Mouse (Mus musculus) CH12.LX (cell line): ENCODE data around the gene Acvrl1. TPM values are rescaled to one million over a fixed set of nuclear protein-coding genes. Genes with fewer than 3 reads are reported as not detected.

Experiments
- DNase-seq: peaks from one replicate; pipeline ENCODE4 v3.0.0-alpha.2; 2013; ENCODE audit errors: extremely low read depth
- H3K27ac ChIP-seq: 2 replicates; pipeline ENCODE4 v1.5.1; 2012; ENCODE audit warnings: low read depth, mild to moderate bottlenecking, control low read depth, moderate library complexity; ENCODE audit not compliant: insufficient read depth
- H3K27me3 ChIP-seq: replicated peaks from 2 replicates; pipeline ENCODE3; 2012; ENCODE audit warnings: inconsistent platforms
- H3K36me3 ChIP-seq, 2 experiments: replicated peaks in 1 of 2; 2 replicates each; pipeline versions ENCODE3 to v1.6.1; 2012; ENCODE audit warnings: inconsistent platforms in 1 of 2, low read length in 1 of 2, mild to moderate bottlenecking in 1 of 2, mixed read lengths in 1 of 2, moderate library complexity in 1 of 2; ENCODE audit not compliant: control insufficient read depth in 1 of 2, insufficient read depth in 1 of 2
- H3K4me1 ChIP-seq, 2 experiments: 2 replicates each; pipeline ENCODE4 v1.6.1; 2012; ENCODE audit warnings: inconsistent platforms in 1 of 2, moderate library complexity in 1 of 2; ENCODE audit not compliant: insufficient read depth in 2 of 2, control insufficient read depth in 1 of 2
- H3K4me2 ChIP-seq: 2 replicates; pipeline ENCODE4 v1.6.1; 2012; ENCODE audit warnings: low read depth, mild to moderate bottlenecking, control low read depth; ENCODE audit not compliant: poor library complexity, insufficient read depth, severe bottlenecking
- H3K4me3 ChIP-seq, 3 experiments: fragments of 150-350 bp in 1 of 3; sonication (generic) in 1 of 3; replicated peaks in 1 of 3; 2 replicates each; pipeline versions ENCODE3 to v1.5.1; 2011 to 2012; ENCODE audit warnings: low read depth in 2 of 3, low read length in 2 of 3, mild to moderate bottlenecking in 2 of 3, moderate library complexity in 2 of 3, control low read depth in 1 of 3, improper control_type of control experiment in 1 of 3, inconsistent platforms in 1 of 3, mixed read lengths in 1 of 3; ENCODE audit not compliant: poor library complexity in 1 of 3
- H3K79me2 ChIP-seq: replicated peaks from 2 replicates; pipeline ENCODE4 v1.6.1; 2012; ENCODE audit warnings: mild to moderate bottlenecking, moderate library complexity; ENCODE audit not compliant: control insufficient read depth, poor library complexity, insufficient read depth, severe bottlenecking; ENCODE audit errors: extremely low read depth
- H3K9ac ChIP-seq: 2 replicates; pipeline ENCODE4 v1.6.1; 2012; ENCODE audit warnings: low read depth, mild to moderate bottlenecking, control low read depth, moderate library complexity; ENCODE audit not compliant: insufficient read depth
- H3K9me3 ChIP-seq: replicated peaks from 2 replicates; pipeline ENCODE3; 2012; ENCODE audit warnings: low read length, inconsistent platforms, mixed read lengths
- CHD1 ChIP-seq: IDR thresholded peaks from 2 replicates; pipeline ENCODE4 v1.6.1; 2012; ENCODE audit warnings: low read depth, low read length, improper control_type of control experiment, inconsistent platforms
- E2F4 ChIP-seq: IDR thresholded peaks from 2 replicates; pipeline ENCODE4 v1.6.1; 2011; ENCODE audit warnings: low read depth, low read length, improper control_type of control experiment; ENCODE audit not compliant: insufficient replicate concordance
- ELF1 ChIP-seq: IDR thresholded peaks from 2 replicates; pipeline ENCODE4 v1.6.1; 2014; ENCODE audit warnings: low read depth, mild to moderate bottlenecking, inconsistent platforms, low read length, improper control_type of control experiment
- GABPA ChIP-seq: IDR thresholded peaks from 2 replicates; pipeline ENCODE4 v1.6.1; 2012; ENCODE audit warnings: low read depth, low read length, improper control_type of control experiment, inconsistent platforms; ENCODE audit not compliant: insufficient replicate concordance
- HCFC1 ChIP-seq: IDR thresholded peaks from 2 replicates; pipeline ENCODE4 v1.6.1; 2012; ENCODE audit warnings: low read depth, mild to moderate bottlenecking, inconsistent platforms, low read length, improper control_type of control experiment
- JUND ChIP-seq: conservative IDR thresholded peaks from 2 replicates; pipeline ENCODE4 v1.6.1; 2011; ENCODE audit warnings: low read depth, low read length, improper control_type of control experiment
- MEF2A ChIP-seq: IDR thresholded peaks from 2 replicates; pipeline ENCODE4 v1.6.1; 2014; ENCODE audit warnings: low read depth, mild to moderate bottlenecking, inconsistent platforms, low read length, improper control_type of control experiment, borderline replicate concordance
- NRF1 ChIP-seq: IDR thresholded peaks from 2 replicates; pipeline ENCODE4 v1.6.1; 2014; ENCODE audit warnings: low read depth, mild to moderate bottlenecking, inconsistent platforms, low read length, improper control_type of control experiment, moderate library complexity
- PAX5 ChIP-seq: IDR thresholded peaks from 2 replicates; pipeline ENCODE4 v1.6.1; 2012; ENCODE audit warnings: low read length, inconsistent platforms, mixed read lengths
- POLR2A ChIP-seq: IDR thresholded peaks from 2 replicates; pipeline ENCODE4 v1.6.1; 2011; ENCODE audit warnings: low read depth, mild to moderate bottlenecking, improper control_type of control experiment, low read length
- POLR2AphosphoS2 ChIP-seq: IDR thresholded peaks from 2 replicates; pipeline ENCODE4 v1.6.1; 2011; ENCODE audit warnings: low read depth, low read length, improper control_type of control experiment
- RCOR1 ChIP-seq: conservative IDR thresholded peaks from 2 replicates; pipeline ENCODE4 v1.6.1; 2012; ENCODE audit warnings: low read depth, mild to moderate bottlenecking, inconsistent platforms, low read length, improper control_type of control experiment
- SIN3A ChIP-seq: IDR thresholded peaks from 2 replicates; pipeline ENCODE4 v1.6.1; 2012; ENCODE audit warnings: low read length, improper control_type of control experiment, inconsistent platforms
- TBP ChIP-seq: conservative IDR thresholded peaks from 2 replicates; pipeline ENCODE4 v1.6.1; 2011; ENCODE audit warnings: low read depth, low read length, improper control_type of control experiment
- TCF12 ChIP-seq: IDR thresholded peaks from 2 replicates; pipeline ENCODE4 v1.6.1; 2014; ENCODE audit warnings: low read depth, mild to moderate bottlenecking, inconsistent platforms, low read length, improper control_type of control experiment
- ZKSCAN1 ChIP-seq: IDR thresholded peaks from 2 replicates; pipeline ENCODE4 v1.6.1; 2012; ENCODE audit warnings: low read depth, inconsistent platforms, low read length, improper control_type of control experiment, borderline replicate concordance
- dilution Hi-C: fragments of 300-500 bp; cut with MboI; formaldehyde crosslinking; loops from 2 replicates; pipeline ENCODE4 v1.14.3; 2020; ENCODE audit warnings: low sequenced_read_pairs; ENCODE audit not compliant: extremely low pct_unique_long_range_greater_than_20kb, extremely low pct_ligation_motif_present
- in situ Hi-C: fragments of 300-500 bp; cut with MboI; formaldehyde crosslinking; loops from 3 replicates; pipeline ENCODE4 v1.14.3; 2019; ENCODE audit warnings: low sequenced_read_pairs, low pct_ligation_motif_present, low pct_unique_long_range_greater_than_20kb, mixed read lengths
- polyA plus RNA-seq: library from polyadenylated mRNA; unstranded; fragments of >175 nt; gene quantifications from 2 replicates; pipeline ENCODE4 v1.2.1, GENCODE M21; 2012; ENCODE audit warnings: low read depth; ENCODE audit not compliant: insufficient read length
- total RNA-seq, 2 experiments: library from RNA; depleted of rRNA; stranded (reverse); fragments of 300-350 nt in 1 of 2; fragments of >200 nt in 1 of 2; gene quantifications; 2 replicates each; pipeline ENCODE4 v1.2.3; 2012 to 2014

Gene Acvrl1
- total and polyA plus RNA-seq, 3 experiments, result 4.0 to 9.5 (median 5.2) TPM

GRCm38 (mm10) chr15:101121411-101122289 is 6.7 kb upstream of the Acvrl1 start:
- Histone ChIP-seq H3K79me2 (no peaks in the 10 kb centered on the region), H3K27ac (no peak overlapping the region), H3K4me2 (no peak overlapping the region), H3K4me3 (no peak overlapping the region), H3K9ac (no peak overlapping the region), H3K9me3 (peaks cover 12% of the 10 kb centered on the region), H3K36me3 (no peaks in the 10 kb centered on the region), H3K4me1 (peaks cover 2 to 16% of the 10 kb centered on the region in 2 experiments; a peak in 3 of 4 replicates), H3K27me3 (peaks cover 51% of the 10 kb centered on the region)
- in situ Hi-C loops (no loop called here), dilution Hi-C loops (no loop called here)
- no peak for DNase-seq
- TF ChIP-seq TBP (0 out of 2 replicates have a peak, but pooled peaks have one; percentile 19), CHD1 (no peak)
- TF ChIP-seq, all 38 proteins: peak for 1

- Histone ChIP-seq H3K4me3 (no peak overlapping the region), H3K4me2 (no peak overlapping the region), H3K36me3 (no peaks in the 10 kb centered on the region), H3K79me2 (no peaks in the 10 kb centered on the region), H3K4me1 (peaks cover 2 to 16% of the 10 kb centered on the region in 2 experiments; a peak in 3 of 4 replicates), H3K27me3 (peaks cover 55% of the 10 kb centered on the region), H3K9me3 (peaks cover 12% of the 10 kb centered on the region), H3K9ac (no peak overlapping the region), H3K27ac (no peak overlapping the region)
- in situ Hi-C loops, result no loop called here
- dilution Hi-C loops, result no loop called here
- DNase-seq, result peak; percentile 46
- no peak for TF ChIP-seq SIN3A
- TF ChIP-seq POLR2AphosphoS2, result no peak
- no peak for TF ChIP-seq NRF1
- TF ChIP-seq MEF2A, result no peak
- no peak for TF ChIP-seq JUND
- no peak for TF ChIP-seq POLR2A
- TF ChIP-seq GABPA, result no peak
- TF ChIP-seq E2F4, result no peak
- no peak for TF ChIP-seq ELF1
- no peak for TF ChIP-seq CHD1
Observed at GRCm38 (mm10) chr15:101122290-101122589, 6.1 kb upstream of the Acvrl1 start.

GRCm38 (mm10) chr15:101123202-101123601 is 5.1 kb upstream of the Acvrl1 start:
- H3K4me1 ChIP-seq, result peaks cover 2 to 16% of the 10 kb centered on the region in 2 experiments; a peak in 3 of 4 replicates
- H3K79me2 ChIP-seq, result no peaks in the 10 kb centered on the region
- dilution Hi-C loops, result no loop called here
- peaks cover 61% of the 10 kb centered on the region for H3K27me3 ChIP-seq
- H3K9me3 ChIP-seq, result peaks cover 12% of the 10 kb centered on the region
- H3K27ac ChIP-seq, result no peak overlapping the region
- DNase-seq, result no peak
- no peak overlapping the region for H3K4me2 ChIP-seq
- no peak overlapping the region for H3K9ac ChIP-seq
- TF ChIP-seq RCOR1, result no peak
- no peak for TF ChIP-seq ZKSCAN1
- TF ChIP-seq PAX5, result no peak
- TF ChIP-seq TBP, result no peak
- no peak for TF ChIP-seq SIN3A
- TF ChIP-seq HCFC1, result no peak
- TF ChIP-seq TCF12, result no peak
- TF ChIP-seq, all 38 proteins: peak for 0
- Histone ChIP-seq H3K4me3 (no peak overlapping the region), H3K36me3 (no peaks in the 10 kb centered on the region)
- in situ Hi-C loops, result no loop called here
